Mouse (Mus musculus) bone marrow macrophage, adult 2 months (primary cell): Measurements from ENCODE around the gene Adamts12.

Experiments used
- CTCF ChIP-seq: IDR thresholded peaks from 2 replicates; pipeline ENCODE4 v1.5.1; 2012; ENCODE audit warnings: low read depth, mild to moderate bottlenecking, low read length, moderate library complexity
- POLR2A ChIP-seq: IDR thresholded peaks from 2 replicates; pipeline ENCODE4 v1.6.1; 2012; ENCODE audit warnings: mild to moderate bottlenecking, low read depth, low read length, borderline replicate concordance

DNA sequence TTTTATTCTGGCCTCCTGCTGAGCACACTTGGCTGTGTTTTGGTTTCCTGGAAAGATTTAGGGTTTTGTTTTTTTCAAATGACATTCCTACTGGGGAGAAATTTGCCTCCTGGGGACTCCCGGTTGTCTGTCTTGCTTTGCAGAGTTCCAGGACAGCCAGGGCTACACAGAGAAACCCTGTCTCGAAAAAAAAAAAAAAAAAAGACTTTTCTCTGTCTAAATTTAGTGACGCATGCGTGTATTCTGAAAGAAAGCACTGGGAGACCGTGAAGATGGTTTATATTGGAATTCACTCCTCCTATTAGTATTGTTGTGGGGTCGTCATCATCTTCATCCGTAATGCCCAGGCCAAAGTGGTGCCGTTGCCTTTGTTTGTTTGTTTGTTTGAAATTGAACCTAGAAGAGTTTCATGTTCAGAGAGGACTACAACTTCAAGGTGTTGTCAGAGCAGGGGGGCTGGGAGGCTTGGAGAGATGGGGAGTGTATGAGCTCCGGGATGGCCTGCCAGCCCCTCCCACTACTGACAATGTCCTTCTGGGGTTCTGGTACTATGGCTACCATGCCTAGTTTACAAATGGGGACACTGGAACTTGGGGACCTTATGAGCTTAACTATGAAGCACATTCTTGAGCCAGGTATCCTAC lies 1.1 kb downstream of the Adamts12 start:
- TF ChIP-seq POLR2A (no peak), CTCF (no peak)
